Mouse (Mus musculus): ENCODE results near the gene Bbs2. TPM values are rescaled to one million over a fixed set of nuclear protein-coding genes. Genes with fewer than 3 reads are reported as not detected.

The Bbs2 gene
- total and polyA plus RNA-seq, 2 experiments from 2014 or later: 17.5 to 27.6 TPM

GRCm38 (mm10) chr8:94118776-94119430 is 20.2 kb upstream of the Bbs2 start:
- Histone ChIP-seq H3K9ac (replicated peaks; ENCODE audit: low read length, poor library complexity, severe bottlenecking) (no peak overlapping the region), H3K36me3 (ENCODE audit: insufficient read depth, low read length) (no peaks in the 10 kb centered on the region), H3K27ac (ENCODE audit: low read depth, low read length) (peak overlapping the region; percentile 69; the same call in 1 of the 2 replicates), H3K27me3 (ENCODE audit: insufficient read depth, low read length) (no peaks in the 10 kb centered on the region), H3K9me3 (ENCODE audit: low read length) (no peaks in the 10 kb centered on the region), H3K4me2 (ENCODE audit: low read depth, low read length, poor library complexity, severe bottlenecking) (no peak overlapping the region), H3K4me3 (ENCODE audit: low read depth, low read length) (no peak overlapping the region), H3K4me1 (ENCODE audit: insufficient read depth, low read length) (no peaks in the 10 kb centered on the region)
- peak; percentile 85 for DNase-seq (ENCODE audit: low spot score)
- no peak for TF ChIP-seq CTCF (IDR thresholded peaks at IDR 0.05)
- ATAC-seq (ENCODE audit: low FRiP score): peak; percentile 86
- WGBS: 3% methylated on average over 6 of the region's 6 CpGs

GRCm38 (mm10) chr8:94113972-94114371 is 15.2 kb upstream of the Bbs2 start:
- H3K36me3 ChIP-seq (ENCODE audit: insufficient read depth, low read length): no peaks in the 10 kb centered on the region
- no peaks in the 10 kb centered on the region for H3K9me3 ChIP-seq (ENCODE audit: low read length)
- H3K4me2 ChIP-seq (ENCODE audit: low read depth, low read length, poor library complexity, severe bottlenecking): no peak overlapping the region
- no peak for ATAC-seq (ENCODE audit: low FRiP score)
- H3K4me3 ChIP-seq (ENCODE audit: low read depth, low read length): no peak overlapping the region
- DNase-seq (ENCODE audit: low spot score): no peak
- H3K9ac ChIP-seq (replicated peaks; ENCODE audit: low read length, poor library complexity, severe bottlenecking): no peak overlapping the region
- H3K27me3 ChIP-seq (ENCODE audit: insufficient read depth, low read length): no peaks in the 10 kb centered on the region
- 78% methylated on average over 2 of the region's 2 CpGs for WGBS
- TF ChIP-seq CTCF (IDR thresholded peaks at IDR 0.05): no peak
- no peaks in the 10 kb centered on the region for H3K4me1 ChIP-seq (ENCODE audit: insufficient read depth, low read length)
- H3K27ac ChIP-seq (ENCODE audit: low read depth, low read length): no peak overlapping the region

- no peak overlapping the region for H3K27ac ChIP-seq (ENCODE audit: low read depth, low read length)
- H3K4me2 ChIP-seq (ENCODE audit: low read depth, low read length, poor library complexity, severe bottlenecking): no peak overlapping the region
- no peak for TF ChIP-seq CTCF (IDR thresholded peaks at IDR 0.05)
- no peaks in the 10 kb centered on the region for H3K9me3 ChIP-seq (ENCODE audit: low read length)
- no peak overlapping the region for H3K4me3 ChIP-seq (ENCODE audit: low read depth, low read length)
- ATAC-seq (ENCODE audit: low FRiP score): no peak
- no peaks in the 10 kb centered on the region for H3K36me3 ChIP-seq (ENCODE audit: insufficient read depth, low read length)
- DNase-seq (ENCODE audit: low spot score): no peak
- WGBS: 35% methylated on average over 1 of the region's 1 CpGs
- no peaks in the 10 kb centered on the region for H3K4me1 ChIP-seq (ENCODE audit: insufficient read depth, low read length)
- H3K27me3 ChIP-seq (ENCODE audit: insufficient read depth, low read length): no peaks in the 10 kb centered on the region
- no peak overlapping the region for H3K9ac ChIP-seq (replicated peaks; ENCODE audit: low read length, poor library complexity, severe bottlenecking)
Measured at GRCm38 (mm10) chr8:94113435-94113834, 14.7 kb upstream of the Bbs2 start.

GRCm38 (mm10) chr8:94110526-94111177 is 11.9 kb upstream of the Bbs2 start:
- H3K4me2 ChIP-seq (ENCODE audit: low read depth, low read length, poor library complexity, severe bottlenecking): no peak overlapping the region
- WGBS: 60% methylated on average over 6 of the region's 6 CpGs
- H3K27me3 ChIP-seq (ENCODE audit: insufficient read depth, low read length): no peaks in the 10 kb centered on the region
- DNase-seq (ENCODE audit: low spot score) (no peak), ATAC-seq (ENCODE audit: low FRiP score) (no peak)
- H3K9me3 ChIP-seq (ENCODE audit: low read length): no peaks in the 10 kb centered on the region
- TF ChIP-seq CTCF (IDR thresholded peaks at IDR 0.05): no peak
- H3K27ac ChIP-seq (ENCODE audit: low read depth, low read length): no peak overlapping the region
- H3K9ac ChIP-seq (replicated peaks; ENCODE audit: low read length, poor library complexity, severe bottlenecking): no peak overlapping the region
- no peaks in the 10 kb centered on the region for H3K36me3 ChIP-seq (ENCODE audit: insufficient read depth, low read length)
- H3K4me1 ChIP-seq (ENCODE audit: insufficient read depth, low read length): no peaks in the 10 kb centered on the region
- no peak overlapping the region for H3K4me3 ChIP-seq (ENCODE audit: low read depth, low read length)

- Histone ChIP-seq H3K36me3 (ENCODE audit: insufficient read depth, low read length) (no peaks in the 10 kb centered on the region), H3K4me2 (ENCODE audit: low read depth, low read length, poor library complexity, severe bottlenecking) (no peak overlapping the region), H3K4me1 (ENCODE audit: insufficient read depth, low read length) (no peaks in the 10 kb centered on the region), H3K27ac (ENCODE audit: low read depth, low read length) (no peak overlapping the region), H3K4me3 (ENCODE audit: low read depth, low read length) (no peak overlapping the region), H3K27me3 (ENCODE audit: insufficient read depth, low read length) (no peaks in the 10 kb centered on the region), H3K9me3 (ENCODE audit: low read length) (no peaks in the 10 kb centered on the region), H3K9ac (replicated peaks; ENCODE audit: low read length, poor library complexity, severe bottlenecking) (no peak overlapping the region)
- ATAC-seq (ENCODE audit: low FRiP score) (no peak), DNase-seq (ENCODE audit: low spot score) (no peak)
- peak; percentile 28 for TF ChIP-seq CTCF (IDR thresholded peaks at IDR 0.05)
- WGBS: 80% methylated on average over 5 of the region's 5 CpGs
Measured at GRCm38 (mm10) chr8:94109835-94110234, 11.1 kb upstream of the Bbs2 start.

GRCm38 (mm10) chr8:94109396-94109795 is 10.7 kb upstream of the Bbs2 start:
- Histone ChIP-seq H3K4me3 (ENCODE audit: low read depth, low read length) (no peak overlapping the region), H3K27me3 (ENCODE audit: insufficient read depth, low read length) (no peaks in the 10 kb centered on the region), H3K4me1 (ENCODE audit: insufficient read depth, low read length) (no peaks in the 10 kb centered on the region), H3K9ac (replicated peaks; ENCODE audit: low read length, poor library complexity, severe bottlenecking) (no peak overlapping the region), H3K9me3 (ENCODE audit: low read length) (no peaks in the 10 kb centered on the region), H3K27ac (ENCODE audit: low read depth, low read length) (no peak overlapping the region), H3K36me3 (ENCODE audit: insufficient read depth, low read length) (no peaks in the 10 kb centered on the region), H3K4me2 (ENCODE audit: low read depth, low read length, poor library complexity, severe bottlenecking) (no peak overlapping the region)
- WGBS: 80% methylated on average over 6 of the region's 6 CpGs
- no peak for ATAC-seq (ENCODE audit: low FRiP score)
- no peak for TF ChIP-seq CTCF (IDR thresholded peaks at IDR 0.05)
- DNase-seq (ENCODE audit: low spot score): no peak
